Mouse (Mus musculus) ES-Bruce4 (cell line): ENCODE measurements around the gene Hoxc8.

ENCODE experiments used
- CTCF ChIP-seq: IDR thresholded peaks from one replicate; pipeline ENCODE4 v1.8.1; 2011; ENCODE audit warnings: low read depth, low read length
- EP300 ChIP-seq: IDR thresholded peaks from 2 replicates; pipeline ENCODE4 v1.6.1; 2011; ENCODE audit warnings: low read depth, low read length; ENCODE audit not compliant: insufficient read depth

- no peak for TF ChIP-seq EP300
- TF ChIP-seq CTCF, result no peak
Observed at GRCm38 (mm10) chr15:103040601-103041000, 50.2 kb downstream of the Hoxc8 start.
